Mouse (Mus musculus) ES-E14 (cell line): Measurements from ENCODE around the gene Sprr2a1. TPM values are rescaled to one million over a fixed set of nuclear protein-coding genes. Genes with fewer than 3 reads are reported as not detected.
"Not testable (repeated sequence)": the region's sequence is repeated elsewhere in the genome, so short reads cannot be mapped to it uniquely, and the experiment has no call there.

Experiments
- DNase-seq: peaks from one replicate; pipeline ENCODE4 v3.0.0-alpha.2; 2013; ENCODE audit warnings: low read depth, low spot score
- H3K27ac ChIP-seq: 2 replicates; pipeline ENCODE4 v1.5.1; 2012; ENCODE audit warnings: low read depth, mild to moderate bottlenecking, low read length, moderate library complexity, mixed read lengths; ENCODE audit not compliant: poor library complexity, insufficient read depth, severe bottlenecking
- H3K36me3 ChIP-seq: 2 replicates; pipeline ENCODE4 v1.6.1; 2012; ENCODE audit warnings: mild to moderate bottlenecking, low read length, moderate library complexity, mixed read lengths; ENCODE audit not compliant: control insufficient read depth, poor library complexity, insufficient read depth, severe bottlenecking
- H3K4me1 ChIP-seq, 2 experiments: fragments of 150-350 bp in 1 of 2; sonication (generic) in 1 of 2; 2 replicates each; pipeline ENCODE4 v1.6.1; 2012; ENCODE audit warnings: low read length in 2 of 2, mild to moderate bottlenecking in 1 of 2, mixed read lengths in 1 of 2; ENCODE audit not compliant: control insufficient read depth in 2 of 2, insufficient read depth in 2 of 2, poor library complexity in 1 of 2
- H3K4me3 ChIP-seq, 2 experiments: fragments of 150-350 bp in 1 of 2; sonication (generic) in 1 of 2; 2 replicates each; pipeline ENCODE4 v1.5.1; 2012; ENCODE audit warnings: low read length in 2 of 2, low read depth in 1 of 2, mild to moderate bottlenecking in 1 of 2, mixed read lengths in 1 of 2; ENCODE audit not compliant: insufficient read depth in 1 of 2, poor library complexity in 1 of 2, severe bottlenecking in 1 of 2
- H3K9ac ChIP-seq: 2 replicates; pipeline ENCODE4 v1.6.1; 2012; ENCODE audit warnings: low read depth, mild to moderate bottlenecking, low read length, mixed read lengths; ENCODE audit not compliant: poor library complexity, insufficient read depth, severe bottlenecking
- H3K9me3 ChIP-seq: fragments of 150-350 bp; sonication (generic); 2 replicates; pipeline ENCODE4 v1.6.1; 2012; ENCODE audit warnings: low read depth, mild to moderate bottlenecking, low read length; ENCODE audit not compliant: control insufficient read depth, insufficient read depth
- CHD2 ChIP-seq: IDR thresholded peaks from 2 replicates; pipeline ENCODE4 v1.6.1; 2014; ENCODE audit warnings: mild to moderate bottlenecking, low read depth, low read length, inconsistent platforms
- HCFC1 ChIP-seq: IDR thresholded peaks from 2 replicates; pipeline ENCODE4 v1.6.1; 2012; ENCODE audit warnings: low read length, inconsistent platforms, borderline replicate concordance; ENCODE audit not compliant: insufficient read depth
- MAFK ChIP-seq: IDR thresholded peaks from 2 replicates; pipeline ENCODE4 v1.6.1; 2014; ENCODE audit warnings: mild to moderate bottlenecking, low read depth, low read length, inconsistent platforms; ENCODE audit not compliant: insufficient read depth
- ZC3H11A ChIP-seq: IDR thresholded peaks from 2 replicates; pipeline ENCODE4 v1.6.1; 2012; ENCODE audit warnings: low read depth, mild to moderate bottlenecking, inconsistent platforms, low read length, borderline replicate concordance
- ZNF384 ChIP-seq: IDR thresholded peaks from 2 replicates; pipeline ENCODE4 v1.6.1; 2012; ENCODE audit warnings: low read depth, low read length, inconsistent platforms
- in situ Hi-C, 2 experiments: fragments of 600-800 bp; cut with MboI; formaldehyde crosslinking; loops; one replicate each; pipeline ENCODE4 v1.15.1; 2025; ENCODE audit warnings: low sequenced_read_pairs in 2 of 2, inconsistent platforms in 1 of 2; ENCODE audit not compliant: unreplicated experiment in 2 of 2
- total RNA-seq: library from RNA; depleted of rRNA; stranded (reverse); fragments of 300-350 nt; gene quantifications from 2 replicates; pipeline ENCODE4 v1.2.3, GENCODE M21; 2012; rRNA removed

The Sprr2a1 gene
- not detected in 2 replicates for total RNA-seq

GRCm38 (mm10) chr3:92215569-92215968 is at the start of gene Sprr2a1, which contains the start of gene Sprr2a2:
Gene Sprr2a1 (plus strand): TSS chr3:92215799.
Gene Sprr2a2 (plus strand): TSS chr3:92215920.
- H3K36me3 ChIP-seq, in situ Hi-C loops, H3K9ac ChIP-seq, DNase-seq, H3K4me1 ChIP-seq, H3K4me3 ChIP-seq, H3K9me3 ChIP-seq, H3K27ac ChIP-seq: not testable (repeated sequence)

GRCm38 (mm10) chr3:92169847-92170246 is 45.8 kb upstream of the Sprr2a1 start:
- TF ChIP-seq ZC3H11A (no peak), CHD2 (no peak), HCFC1 (no peak), MAFK (no peak), ZNF384 (no peak)
- no peak overlapping the region for H3K27ac ChIP-seq
- H3K4me1 ChIP-seq = no peaks in the 10 kb centered on the region
- no peaks in the 10 kb centered on the region for H3K36me3 ChIP-seq
- H3K9ac ChIP-seq = no peak overlapping the region
- H3K9me3 ChIP-seq = no peaks in the 10 kb centered on the region
- no peak overlapping the region for H3K4me3 ChIP-seq
- DNase-seq = no peak
- in situ Hi-C loops = no loop called here

GRCm38 (mm10) chr3:92176880-92177279 is 38.7 kb upstream of the Sprr2a1 start:
- Histone ChIP-seq H3K4me3 (no peak overlapping the region), H3K36me3 (no peaks in the 10 kb centered on the region), H3K4me1 (no peaks in the 10 kb centered on the region), H3K9me3 (no peaks in the 10 kb centered on the region), H3K9ac (no peak overlapping the region), H3K27ac (no peak overlapping the region)
- in situ Hi-C loops = no loop called here
- TF ChIP-seq ZNF384 (no peak), HCFC1 (no peak), MAFK (no peak), CHD2 (no peak), ZC3H11A (no peak)
- DNase-seq = no peak

- 0 out of 2 replicates have a peak, but pooled peaks cover 5% of the 10 kb centered on the region for H3K9me3 ChIP-seq
- no peak overlapping the region for H3K27ac ChIP-seq
- no peak for DNase-seq
- TF ChIP-seq HCFC1 = no peak
- H3K4me3 ChIP-seq = no peak overlapping the region
- in situ Hi-C loops = no loop called here
- no peaks in the 10 kb centered on the region for H3K36me3 ChIP-seq
- H3K9ac ChIP-seq = no peak overlapping the region
- no peaks in the 10 kb centered on the region for H3K4me1 ChIP-seq
Observed at GRCm38 (mm10) chr3:92195512-92196200, 19.9 kb upstream of the Sprr2a1 start.

- in situ Hi-C loops = not testable (repeated sequence)
Observed at GRCm38 (mm10) chr3:92211133-92211925, 4.3 kb upstream of the Sprr2a1 start.

GRCm38 (mm10) chr3:92212059-92212458 is 3.5 kb upstream of the Sprr2a1 start:
- H3K9ac ChIP-seq, H3K27ac ChIP-seq, in situ Hi-C loops, H3K4me1 ChIP-seq, H3K36me3 ChIP-seq, H3K4me3 ChIP-seq, H3K9me3 ChIP-seq, DNase-seq: not testable (repeated sequence)

More at GRCm38 (mm10) chr3:92211133-92211925, 4.3 kb upstream of the Sprr2a1 start:
- H3K4me3 ChIP-seq, DNase-seq, H3K4me1 ChIP-seq, H3K36me3 ChIP-seq, H3K9ac ChIP-seq, H3K9me3 ChIP-seq, H3K27ac ChIP-seq: not testable (repeated sequence)

GRCm38 (mm10) chr3:92213651-92214050 is 1.9 kb upstream of the Sprr2a1 start:
- H3K27ac ChIP-seq, H3K36me3 ChIP-seq, H3K9ac ChIP-seq, H3K4me1 ChIP-seq, H3K9me3 ChIP-seq, in situ Hi-C loops, H3K4me3 ChIP-seq, DNase-seq: not testable (repeated sequence)
